Mouse (Mus musculus): ENCODE measurements around the gene Ano8. TPM values are rescaled to one million over a fixed set of nuclear protein-coding genes. Genes with fewer than 3 reads are reported as not detected.
"Not testable (repeated sequence)": the region's sequence is repeated elsewhere in the genome, so short reads cannot be mapped to it uniquely, and the experiment has no call there.

Gene Ano8
- polyA plus RNA-seq, 1 experiment from 2014 or later = 1.4 TPM

DNA sequence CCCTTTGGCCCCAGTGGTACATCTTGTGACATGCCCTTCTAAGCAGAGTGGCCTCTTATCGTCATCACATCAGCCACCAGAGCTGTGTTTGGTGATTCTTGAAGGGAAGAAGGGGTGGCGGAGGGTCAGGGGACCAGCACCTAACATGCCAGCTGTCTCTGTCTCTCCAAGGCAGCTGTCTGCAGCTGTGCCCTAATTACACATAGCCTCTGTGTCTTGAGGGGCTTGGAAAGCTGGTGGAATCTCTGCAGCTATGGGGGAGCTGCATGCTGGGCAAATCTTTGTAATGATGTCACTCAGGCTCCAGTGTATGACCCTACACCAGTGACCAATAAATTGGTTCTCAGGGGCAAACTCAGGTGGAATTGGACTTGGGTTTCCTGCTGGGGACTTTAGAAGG is 33.1 kb downstream of the Ano8 start:
- Histone ChIP-seq H3K9me3 (no peaks in the 10 kb centered on the region), H3K9ac (no peak overlapping the region), H3K27me3 (no peaks in the 10 kb centered on the region), H3K27ac (no peak overlapping the region), H3K4me2 (no peak overlapping the region), H3K4me1 (no peaks in the 10 kb centered on the region), H3K36me3 (peaks cover 7% of the 10 kb centered on the region), H3K4me3 (no peak overlapping the region)
- WGBS = 77% methylated on average over 2 of the region's 2 CpGs
- no peak for ATAC-seq (ENCODE audit: insufficient number of reproducible peaks, low FRiP score, low TSS enrichment, low read depth)

DNA sequence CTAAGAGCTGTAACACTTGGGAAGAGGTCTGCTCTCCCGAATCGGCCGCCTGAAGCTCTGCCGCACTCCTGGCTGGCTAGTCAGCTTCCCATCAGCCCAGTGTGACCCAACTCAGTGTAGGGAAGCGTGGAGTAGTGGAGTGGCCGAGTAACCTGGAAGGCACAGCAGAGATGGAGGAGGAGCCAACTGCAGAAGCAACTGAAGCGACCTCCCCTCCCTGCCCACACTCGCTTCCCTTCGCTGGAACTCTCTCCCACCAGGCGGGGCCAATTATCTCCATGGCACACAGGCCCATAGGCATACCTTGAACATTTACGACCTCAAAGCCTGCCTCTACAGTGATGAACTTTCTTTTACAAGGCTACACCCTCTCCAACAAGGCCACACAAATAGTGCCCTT is 34.0 kb downstream of the Ano8 start:
- no peak for ATAC-seq (ENCODE audit: insufficient number of reproducible peaks, low FRiP score, low TSS enrichment, low read depth)
- WGBS = 30% methylated on average over 11 of the region's 11 CpGs
- Histone ChIP-seq H3K27me3 (no peaks in the 10 kb centered on the region), H3K9ac (no peak overlapping the region), H3K27ac (no peak overlapping the region), H3K4me2 (no peak overlapping the region), H3K4me3 (no peak overlapping the region), H3K4me1 (no peaks in the 10 kb centered on the region), H3K36me3 (no peaks in the 10 kb centered on the region; the same call in 1 of the 2 replicates), H3K9me3 (no peaks in the 10 kb centered on the region)

DNA sequence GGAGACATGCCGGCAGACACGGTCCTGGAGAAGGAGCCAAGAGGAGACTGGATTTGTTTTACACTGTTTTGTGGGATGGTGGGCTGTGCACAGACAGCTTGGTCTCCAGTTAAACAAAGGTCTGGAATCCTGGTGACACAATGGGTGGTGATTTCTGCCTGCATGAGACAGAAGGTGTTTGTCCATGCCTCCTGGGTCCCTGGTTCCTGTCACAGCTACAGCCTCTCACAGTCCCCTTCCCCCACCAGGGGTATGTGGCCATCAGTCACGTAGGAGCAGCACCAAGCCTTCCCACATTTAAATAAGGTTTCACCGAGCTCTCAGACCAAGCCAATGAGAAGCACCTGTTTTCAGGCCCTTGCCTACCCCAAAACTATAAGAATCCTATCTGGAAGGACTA is 34.4 kb downstream of the Ano8 start:
- no peaks in the 10 kb centered on the region for H3K9me3 ChIP-seq
- H3K4me2 ChIP-seq = no peak overlapping the region
- H3K27ac ChIP-seq = no peak overlapping the region
- H3K9ac ChIP-seq = no peak overlapping the region
- H3K4me1 ChIP-seq = no peaks in the 10 kb centered on the region
- H3K27me3 ChIP-seq = no peaks in the 10 kb centered on the region
- no peaks in the 10 kb centered on the region; the same call in 1 of the 2 replicates for H3K36me3 ChIP-seq
- H3K4me3 ChIP-seq = no peak overlapping the region
- ATAC-seq (ENCODE audit: insufficient number of reproducible peaks, low FRiP score, low TSS enrichment, low read depth) = no peak
- WGBS = 66% methylated on average over 4 of the region's 4 CpGs

- Histone ChIP-seq H3K4me2 (no peak overlapping the region), H3K9me3 (no peaks in the 10 kb centered on the region), H3K4me3 (no peak overlapping the region), H3K27ac (no peak overlapping the region), H3K27me3 (0 out of 2 replicates have a peak, but pooled peaks cover 4% of the 10 kb centered on the region), H3K36me3 (no peaks in the 10 kb centered on the region), H3K4me1 (peaks cover 8% of the 10 kb centered on the region), H3K9ac (no peak overlapping the region)
- ATAC-seq (ENCODE audit: insufficient number of reproducible peaks, low FRiP score, low TSS enrichment, low read depth) = no peak
- 51% methylated on average over 7 of the region's 7 CpGs for WGBS
Observed at GRCm38 (mm10) chr8:71445096-71445495, 40.7 kb downstream of the Ano8 start.

- Histone ChIP-seq H3K36me3 (no peaks in the 10 kb centered on the region), H3K4me3 (no peak overlapping the region), H3K9me3 (no peaks in the 10 kb centered on the region), H3K27ac (no peak overlapping the region), H3K27me3 (0 out of 2 replicates have a peak, but pooled peaks cover 4% of the 10 kb centered on the region), H3K4me1 (peaks cover 8% of the 10 kb centered on the region), H3K9ac (no peak overlapping the region), H3K4me2 (no peak overlapping the region)
- ATAC-seq (ENCODE audit: insufficient number of reproducible peaks, low FRiP score, low TSS enrichment, low read depth) = no peak
- WGBS = 1% methylated on average over 7 of the region's 7 CpGs
Observed at GRCm38 (mm10) chr8:71441404-71441803, 44.4 kb downstream of the Ano8 start.

DNA sequence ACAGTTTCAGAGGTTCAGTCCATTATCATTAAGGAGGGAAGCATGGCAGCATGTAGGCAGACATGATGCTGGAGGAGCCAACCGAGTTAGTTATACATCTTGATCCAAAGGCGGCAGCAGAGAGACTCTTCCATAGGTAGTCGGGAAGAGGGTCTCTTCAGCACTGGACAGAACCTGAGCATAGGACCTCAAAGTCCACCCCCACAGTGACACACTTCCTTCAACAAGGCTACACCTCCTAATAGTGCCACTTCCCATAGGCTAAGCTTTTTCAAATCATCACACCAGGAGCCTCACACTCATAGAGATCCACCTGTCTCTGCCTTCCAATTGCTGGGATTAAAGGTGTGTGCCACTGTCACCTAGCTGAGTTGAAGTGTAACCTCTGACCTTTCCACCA is 48.7 kb downstream of the Ano8 start:
- Histone ChIP-seq H3K27ac (no peak overlapping the region), H3K9me3 (no peaks in the 10 kb centered on the region), H3K36me3 (no peaks in the 10 kb centered on the region), H3K27me3 (0 out of 2 replicates have a peak, but pooled peaks cover 3% of the 10 kb centered on the region), H3K9ac (no peak overlapping the region), H3K4me1 (peaks cover 2% of the 10 kb centered on the region), H3K4me2 (no peak overlapping the region), H3K4me3 (no peak overlapping the region)
- no peak for ATAC-seq (ENCODE audit: insufficient number of reproducible peaks, low FRiP score, low TSS enrichment, low read depth)
- WGBS = 62% methylated on average over 3 of the region's 3 CpGs

DNA sequence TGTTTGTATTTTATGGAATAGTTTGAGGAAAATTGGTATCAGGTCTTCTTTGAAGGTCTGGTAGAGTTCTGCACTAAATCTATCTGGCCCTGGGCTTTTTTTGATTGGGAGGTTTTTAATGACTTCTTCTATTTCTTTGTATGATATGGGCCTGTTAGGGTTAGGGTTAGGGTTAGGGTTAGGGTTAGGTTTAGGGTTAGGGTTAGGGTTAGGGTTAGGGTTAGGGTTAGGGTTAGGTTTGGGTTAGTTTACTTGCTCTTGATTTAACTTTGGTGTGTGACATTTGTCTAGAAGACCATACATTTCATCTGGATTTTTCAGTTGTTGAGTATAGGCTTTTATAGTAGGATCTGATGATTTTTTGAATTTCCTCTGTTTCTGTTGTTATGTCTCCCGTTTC is 52.8 kb downstream of the Ano8 start:
- H3K27ac ChIP-seq; H3K9me3 ChIP-seq; H3K4me1 ChIP-seq; H3K36me3 ChIP-seq; H3K27me3 ChIP-seq; ATAC-seq (ENCODE audit: insufficient number of reproducible peaks, low FRiP score, low TSS enrichment, low read depth); H3K4me2 ChIP-seq; H3K9ac ChIP-seq; H3K4me3 ChIP-seq: not testable (repeated sequence)
- WGBS = 75% methylated on average over 1 of the region's 1 CpGs

Other genes starting within 250 kb of the Ano8 start
- 25.5 and 27.1 TPM in 2 replicates for gene Myo9b, start 213.2 kb downstream of the Ano8 start, polyA plus RNA-seq (2015; fragmentation: Nextera tagmentation; extraction: Ambion mirVana)
- gene Haus8, start 213.0 kb downstream of the Ano8 start, polyA plus RNA-seq (2015; fragmentation: Nextera tagmentation; extraction: Ambion mirVana) = 52.2 and 54.9 TPM in 2 replicates
- gene Use1, start 119.1 kb downstream of the Ano8 start, polyA plus RNA-seq (2015; fragmentation: Nextera tagmentation; extraction: Ambion mirVana) = 104 and 105 TPM in 2 replicates
- 5.7 and 7.0 TPM in 2 replicates for gene Ocel1, start 114.7 kb downstream of the Ano8 start, polyA plus RNA-seq (2015; fragmentation: Nextera tagmentation; extraction: Ambion mirVana)
- 40.4 and 42.9 TPM in 2 replicates for gene Nr2f6, start 104.0 kb downstream of the Ano8 start, polyA plus RNA-seq (2015; fragmentation: Nextera tagmentation; extraction: Ambion mirVana)
- gene Ushbp1, start 90.2 kb downstream of the Ano8 start, polyA plus RNA-seq (2015; fragmentation: Nextera tagmentation; extraction: Ambion mirVana) = 10.3 and 13.4 TPM in 2 replicates
- gene Babam1, start 89.1 kb downstream of the Ano8 start, polyA plus RNA-seq (2015; fragmentation: Nextera tagmentation; extraction: Ambion mirVana) = 84.9 and 90.7 TPM in 2 replicates
- gene Ankle1, start 80.0 kb downstream of the Ano8 start, polyA plus RNA-seq (2015; fragmentation: Nextera tagmentation; extraction: Ambion mirVana) = 30.2 and 30.6 TPM in 2 replicates
- 65.7 and 67.2 TPM in 2 replicates for gene Abhd8, start 22.3 kb downstream of the Ano8 start, polyA plus RNA-seq (2015; fragmentation: Nextera tagmentation; extraction: Ambion mirVana)
- gene Mrpl34, start 21.0 kb downstream of the Ano8 start, polyA plus RNA-seq (2015; fragmentation: Nextera tagmentation; extraction: Ambion mirVana) = 100 and 122 TPM in 2 replicates
- gene Dda1, start 16.8 kb downstream of the Ano8 start, polyA plus RNA-seq (2015; fragmentation: Nextera tagmentation; extraction: Ambion mirVana) = 98.4 and 107 TPM in 2 replicates
- 16.5 and 19.2 TPM in 2 replicates for gene Gtpbp3, start 2.1 kb upstream of the Ano8 start, polyA plus RNA-seq (2015; fragmentation: Nextera tagmentation; extraction: Ambion mirVana)
- 56.9 and 66.3 TPM in 2 replicates for gene Plvap, start 25.8 kb upstream of the Ano8 start, polyA plus RNA-seq (2015; fragmentation: Nextera tagmentation; extraction: Ambion mirVana)
- gene Ccdc194, start 39.7 kb upstream of the Ano8 start, polyA plus RNA-seq (2015; fragmentation: Nextera tagmentation; extraction: Ambion mirVana) = 1.5 and 1.8 TPM in 2 replicates
- gene Bst2, start 51.5 kb upstream of the Ano8 start, polyA plus RNA-seq (2015; fragmentation: Nextera tagmentation; extraction: Ambion mirVana) = 33.6 and 36.4 TPM in 2 replicates
- 95.7 and 102 TPM in 2 replicates for gene Mvb12a, start 57.0 kb upstream of the Ano8 start, polyA plus RNA-seq (2015; fragmentation: Nextera tagmentation; extraction: Ambion mirVana)
- gene Tmem221, start 72.9 kb upstream of the Ano8 start, polyA plus RNA-seq (2015; fragmentation: Nextera tagmentation; extraction: Ambion mirVana) = 0.74 and 0.84 TPM in 2 replicates
- gene Nxnl1, start 80.6 kb upstream of the Ano8 start, polyA plus RNA-seq (2015; fragmentation: Nextera tagmentation; extraction: Ambion mirVana) = 0.14 TPM in 1 of 2 replicates, not detected in the other
- 44.5 and 45.3 TPM in 2 replicates for gene Slc27a1, start 82.9 kb upstream of the Ano8 start, polyA plus RNA-seq (2015; fragmentation: Nextera tagmentation; extraction: Ambion mirVana)
- 200 and 202 TPM in 2 replicates for gene Pgls, start 106.2 kb upstream of the Ano8 start, polyA plus RNA-seq (2015; fragmentation: Nextera tagmentation; extraction: Ambion mirVana)
- 5.0 and 5.9 TPM in 2 replicates for gene Fam129c, start 111.7 kb upstream of the Ano8 start, polyA plus RNA-seq (2015; fragmentation: Nextera tagmentation; extraction: Ambion mirVana)
- 105 and 108 TPM in 2 replicates for gene Colgalt1, start 125.0 kb upstream of the Ano8 start, polyA plus RNA-seq (2015; fragmentation: Nextera tagmentation; extraction: Ambion mirVana)
- 0.69 and 0.76 TPM in 2 replicates for gene Unc13a, start 185.8 kb upstream of the Ano8 start, polyA plus RNA-seq (2015; fragmentation: Nextera tagmentation; extraction: Ambion mirVana)
- gene Jak3, start 190.3 kb upstream of the Ano8 start, polyA plus RNA-seq (2015; fragmentation: Nextera tagmentation; extraction: Ambion mirVana) = 5.3 and 6.4 TPM in 2 replicates
- 0.63 and 0.96 TPM in 2 replicates for gene Insl3, start 203.3 kb upstream of the Ano8 start, polyA plus RNA-seq (2015; fragmentation: Nextera tagmentation; extraction: Ambion mirVana)
- 1.7 and 2.6 TPM in 2 replicates for gene B3gnt3, start 215.8 kb upstream of the Ano8 start, polyA plus RNA-seq (2015; fragmentation: Nextera tagmentation; extraction: Ambion mirVana)
- 7.7 and 8.9 TPM in 2 replicates for gene Fcho1, start 239.8 kb upstream of the Ano8 start, polyA plus RNA-seq (2015; fragmentation: Nextera tagmentation; extraction: Ambion mirVana)